Mouse (Mus musculus): ENCODE data around the gene E330017A01Rik. TPM values are rescaled to one million over a fixed set of nuclear protein-coding genes. Genes with fewer than 3 reads are reported as not detected.

Gene E330017A01Rik
- polyA plus RNA-seq, 1 experiment from 2014 or later, result not detected

DNA sequence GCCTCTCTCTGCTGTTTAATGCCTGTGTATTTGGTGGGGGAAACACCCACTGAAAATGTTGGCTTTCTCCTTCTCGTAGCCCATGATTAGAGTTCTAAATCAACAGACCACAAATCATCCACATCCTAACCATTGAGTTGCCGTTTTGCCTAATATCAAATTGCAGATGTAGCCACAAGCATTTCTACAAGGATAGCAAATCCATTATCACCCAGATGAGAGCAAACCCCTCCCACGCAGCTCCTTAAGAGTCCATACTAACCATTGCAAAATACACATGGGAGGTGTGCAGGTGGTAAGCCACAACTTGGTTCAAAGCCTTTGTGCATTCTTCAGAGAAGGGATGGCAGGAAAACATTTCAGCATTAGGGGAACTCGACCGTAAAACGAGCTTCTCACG, 523 bp downstream of the E330017A01Rik start:
- 83% methylated on average over 7 of the region's 7 CpGs for WGBS
- no peak for ATAC-seq
- Histone ChIP-seq H3K27me3 (replicated peaks; ENCODE audit: control insufficient read depth, insufficient read depth, low read length) (no peaks in the 10 kb centered on the region), H3K9me3 (ENCODE audit: control insufficient read depth, low read length) (no peaks in the 10 kb centered on the region), H3K27ac (ENCODE audit: low read depth, low read length) (no peak overlapping the region), H3K9ac (ENCODE audit: low read depth, low read length) (no peak overlapping the region), H3K36me3 (ENCODE audit: control insufficient read depth, insufficient read depth, low read length) (no peaks in the 10 kb centered on the region), H3K4me2 (ENCODE audit: low read length) (no peak overlapping the region), H3K4me3 (ENCODE audit: low read length) (no peak overlapping the region), H3K4me1 (ENCODE audit: control insufficient read depth, insufficient read depth, low read depth, low read length) (no peaks in the 10 kb centered on the region)

GRCm38 (mm10) chr16:58637448-58637847, 1.1 kb downstream of the E330017A01Rik start:
- Histone ChIP-seq H3K36me3 (ENCODE audit: control insufficient read depth, insufficient read depth, low read length) (no peaks in the 10 kb centered on the region), H3K27me3 (replicated peaks; ENCODE audit: control insufficient read depth, insufficient read depth, low read length) (no peaks in the 10 kb centered on the region), H3K4me2 (ENCODE audit: low read length) (no peak overlapping the region), H3K9ac (ENCODE audit: low read depth, low read length) (no peak overlapping the region), H3K4me1 (ENCODE audit: control insufficient read depth, insufficient read depth, low read depth, low read length) (no peaks in the 10 kb centered on the region), H3K4me3 (ENCODE audit: low read length) (no peak overlapping the region), H3K27ac (ENCODE audit: low read depth, low read length) (no peak overlapping the region), H3K9me3 (ENCODE audit: control insufficient read depth, low read length) (no peaks in the 10 kb centered on the region)
- no peak for ATAC-seq
- WGBS, result 78% methylated on average over 4 of the region's 4 CpGs

DNA sequence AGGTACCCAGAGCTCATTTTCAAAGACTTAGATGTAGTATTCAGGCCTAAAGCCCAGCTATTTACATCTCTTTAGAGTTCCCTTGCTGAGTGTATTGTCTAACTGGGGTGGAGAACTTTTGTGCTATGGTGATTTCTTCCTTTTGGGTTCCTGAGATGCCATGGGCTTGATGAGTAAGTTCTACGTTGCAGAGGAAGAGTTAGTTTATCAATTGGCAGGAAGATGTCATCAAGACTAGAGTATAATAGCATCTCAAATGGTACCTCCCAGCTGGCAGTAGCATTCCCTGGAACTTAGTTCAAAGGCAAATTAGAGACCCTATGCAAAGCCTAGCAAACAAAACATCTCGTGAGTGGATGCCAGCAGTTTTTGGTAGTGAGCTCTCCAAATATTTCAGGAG, 2.7 kb downstream of the E330017A01Rik start:
- no peak overlapping the region for H3K27ac ChIP-seq (ENCODE audit: low read depth, low read length)

DNA sequence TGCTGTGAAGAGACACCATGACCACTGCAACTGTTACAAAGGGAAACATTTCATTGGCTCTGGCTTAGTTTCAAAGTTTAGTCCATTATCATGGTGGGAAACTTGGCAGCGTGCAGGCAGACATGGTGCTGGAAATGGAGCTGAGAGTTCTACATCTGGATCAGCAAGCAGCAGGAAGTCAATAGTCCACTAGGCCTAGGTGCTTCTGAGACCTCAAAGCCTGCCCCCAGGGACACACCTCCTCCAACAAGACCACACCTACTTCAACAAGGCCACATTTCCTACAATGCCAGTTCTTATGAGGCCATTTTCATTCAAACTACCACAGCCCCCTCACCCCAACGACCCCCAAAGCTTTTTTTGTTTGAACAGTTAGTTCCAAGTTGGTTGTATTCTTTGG, 8.8 kb downstream of the E330017A01Rik start:
- Histone ChIP-seq H3K9ac (ENCODE audit: low read depth, low read length) (no peak overlapping the region), H3K4me3 (ENCODE audit: low read length) (no peak overlapping the region), H3K9me3 (ENCODE audit: control insufficient read depth, low read length) (no peaks in the 10 kb centered on the region), H3K36me3 (ENCODE audit: control insufficient read depth, insufficient read depth, low read length) (no peaks in the 10 kb centered on the region), H3K27ac (ENCODE audit: low read depth, low read length) (no peak overlapping the region), H3K4me2 (ENCODE audit: low read length) (no peak overlapping the region), H3K4me1 (ENCODE audit: control insufficient read depth, insufficient read depth, low read depth, low read length) (no peaks in the 10 kb centered on the region), H3K27me3 (replicated peaks; ENCODE audit: control insufficient read depth, insufficient read depth, low read length) (no peaks in the 10 kb centered on the region)
- WGBS, result 72% methylated on average over 2 of the region's 2 CpGs
- ATAC-seq, result no peak

More for the DNA sequence above, 2.7 kb downstream of the E330017A01Rik start:
- Histone ChIP-seq H3K9me3 (ENCODE audit: control insufficient read depth, low read length) (no peaks in the 10 kb centered on the region), H3K4me2 (ENCODE audit: low read length) (no peak overlapping the region), H3K27me3 (replicated peaks; ENCODE audit: control insufficient read depth, insufficient read depth, low read length) (no peaks in the 10 kb centered on the region), H3K4me3 (ENCODE audit: low read length) (no peak overlapping the region), H3K9ac (ENCODE audit: low read depth, low read length) (no peak overlapping the region), H3K4me1 (ENCODE audit: control insufficient read depth, insufficient read depth, low read depth, low read length) (no peaks in the 10 kb centered on the region), H3K36me3 (ENCODE audit: control insufficient read depth, insufficient read depth, low read length) (no peaks in the 10 kb centered on the region)
- no peak for ATAC-seq
- 46% methylated on average over 2 of the region's 2 CpGs for WGBS

GRCm38 (mm10) chr16:58628968-58629367, 9.6 kb downstream of the E330017A01Rik start:
- no peak for ATAC-seq

DNA sequence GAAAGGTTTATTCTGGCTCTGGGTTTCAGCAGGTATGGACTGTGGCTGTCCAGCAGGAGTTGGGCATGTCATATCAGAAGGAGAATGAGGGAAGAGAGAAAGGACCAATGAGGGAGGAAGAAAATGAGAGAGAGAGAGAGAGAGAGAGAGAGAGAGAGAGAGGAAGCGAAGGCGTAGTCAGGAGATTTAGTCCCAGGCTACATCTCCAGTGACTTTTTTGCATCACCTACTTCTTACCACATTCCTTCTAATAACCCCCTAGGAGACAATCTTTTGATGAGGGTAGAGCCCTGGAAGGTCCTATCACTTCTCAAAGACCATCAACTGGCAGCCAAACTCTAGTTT, 10.2 kb downstream of the E330017A01Rik start:
- WGBS, result 96% methylated on average over 2 of the region's 2 CpGs
- H3K27ac ChIP-seq (ENCODE audit: low read depth, low read length), result no peak overlapping the region

More at GRCm38 (mm10) chr16:58628968-58629367, 9.6 kb downstream of the E330017A01Rik start:
- no peak overlapping the region for H3K9ac ChIP-seq (ENCODE audit: low read depth, low read length)
- WGBS, result 94% methylated on average over 5 of the region's 5 CpGs
- no peaks in the 10 kb centered on the region for H3K4me1 ChIP-seq (ENCODE audit: control insufficient read depth, insufficient read depth, low read depth, low read length)
- no peaks in the 10 kb centered on the region for H3K9me3 ChIP-seq (ENCODE audit: control insufficient read depth, low read length)
- no peak overlapping the region for H3K27ac ChIP-seq (ENCODE audit: low read depth, low read length)
- no peak overlapping the region for H3K4me3 ChIP-seq (ENCODE audit: low read length)
- no peaks in the 10 kb centered on the region for H3K36me3 ChIP-seq (ENCODE audit: control insufficient read depth, insufficient read depth, low read length)
- no peaks in the 10 kb centered on the region for H3K27me3 ChIP-seq (replicated peaks; ENCODE audit: control insufficient read depth, insufficient read depth, low read length)
- H3K4me2 ChIP-seq (ENCODE audit: low read length), result no peak overlapping the region

GRCm38 (mm10) chr16:58627597-58628335, 10.8 kb downstream of the E330017A01Rik start:
- Histone ChIP-seq H3K36me3 (ENCODE audit: control insufficient read depth, insufficient read depth, low read length) (no peaks in the 10 kb centered on the region), H3K4me3 (ENCODE audit: low read length) (no peak overlapping the region), H3K9ac (ENCODE audit: low read depth, low read length) (no peak overlapping the region), H3K4me2 (ENCODE audit: low read length) (no peak overlapping the region), H3K9me3 (ENCODE audit: control insufficient read depth, low read length) (no peaks in the 10 kb centered on the region), H3K27ac (ENCODE audit: low read depth, low read length) (no peak overlapping the region), H3K4me1 (ENCODE audit: control insufficient read depth, insufficient read depth, low read depth, low read length) (no peaks in the 10 kb centered on the region), H3K27me3 (replicated peaks; ENCODE audit: control insufficient read depth, insufficient read depth, low read length) (no peaks in the 10 kb centered on the region)
- WGBS, result 90% methylated on average over 4 of the region's 4 CpGs
- no peak for ATAC-seq

More for the DNA sequence above, 10.2 kb downstream of the E330017A01Rik start:
- ATAC-seq, result no peak
- Histone ChIP-seq H3K4me2 (ENCODE audit: low read length) (no peak overlapping the region), H3K27me3 (replicated peaks; ENCODE audit: control insufficient read depth, insufficient read depth, low read length) (no peaks in the 10 kb centered on the region), H3K4me1 (ENCODE audit: control insufficient read depth, insufficient read depth, low read depth, low read length) (no peaks in the 10 kb centered on the region), H3K4me3 (ENCODE audit: low read length) (no peak overlapping the region), H3K9ac (ENCODE audit: low read depth, low read length) (no peak overlapping the region), H3K9me3 (ENCODE audit: control insufficient read depth, low read length) (no peaks in the 10 kb centered on the region), H3K36me3 (ENCODE audit: control insufficient read depth, insufficient read depth, low read length) (no peaks in the 10 kb centered on the region)

GRCm38 (mm10) chr16:58623944-58624343, 14.6 kb downstream of the E330017A01Rik start:
- H3K27ac ChIP-seq (ENCODE audit: low read depth, low read length), result no peak overlapping the region
- 82% methylated on average over 6 of the region's 6 CpGs for WGBS
- no peak overlapping the region for H3K9ac ChIP-seq (ENCODE audit: low read depth, low read length)
- H3K4me1 ChIP-seq (ENCODE audit: control insufficient read depth, insufficient read depth, low read depth, low read length), result no peaks in the 10 kb centered on the region
- no peaks in the 10 kb centered on the region for H3K36me3 ChIP-seq (ENCODE audit: control insufficient read depth, insufficient read depth, low read length)
- no peaks in the 10 kb centered on the region for H3K9me3 ChIP-seq (ENCODE audit: control insufficient read depth, low read length)
- no peak overlapping the region for H3K4me3 ChIP-seq (ENCODE audit: low read length)
- no peaks in the 10 kb centered on the region for H3K27me3 ChIP-seq (replicated peaks; ENCODE audit: control insufficient read depth, insufficient read depth, low read length)
- H3K4me2 ChIP-seq (ENCODE audit: low read length), result no peak overlapping the region
- ATAC-seq, result peak; percentile 6; the same call in 1 of the 2 replicates

- Histone ChIP-seq H3K4me3 (ENCODE audit: low read length) (no peak overlapping the region), H3K4me2 (ENCODE audit: low read length) (no peak overlapping the region), H3K4me1 (ENCODE audit: control insufficient read depth, insufficient read depth, low read depth, low read length) (no peaks in the 10 kb centered on the region), H3K9ac (ENCODE audit: low read depth, low read length) (no peak overlapping the region), H3K27ac (ENCODE audit: low read depth, low read length) (no peak overlapping the region), H3K36me3 (ENCODE audit: control insufficient read depth, insufficient read depth, low read length) (no peaks in the 10 kb centered on the region), H3K27me3 (replicated peaks; ENCODE audit: control insufficient read depth, insufficient read depth, low read length) (no peaks in the 10 kb centered on the region), H3K9me3 (ENCODE audit: control insufficient read depth, low read length) (no peaks in the 10 kb centered on the region)
- 86% methylated on average over 4 of the region's 4 CpGs for WGBS
- no peak for ATAC-seq
Observed at GRCm38 (mm10) chr16:58623114-58623513, 15.4 kb downstream of the E330017A01Rik start.

Data from hindbrain, embryonic 16.5 days (tissue).